Mouse (Mus musculus) T-cell, adult 2 months (primary cell): ENCODE data around the gene Scp2.
"Not testable (repeated sequence)": the region's sequence is repeated elsewhere in the genome, so short reads cannot be mapped to it uniquely, and the experiment has no call there.

ENCODE experiments used
- DNase-seq: peaks from one replicate; pipeline ENCODE4 v3.0.0; 2022; ENCODE audit warnings: low spot score

The Scp2 gene

DNA sequence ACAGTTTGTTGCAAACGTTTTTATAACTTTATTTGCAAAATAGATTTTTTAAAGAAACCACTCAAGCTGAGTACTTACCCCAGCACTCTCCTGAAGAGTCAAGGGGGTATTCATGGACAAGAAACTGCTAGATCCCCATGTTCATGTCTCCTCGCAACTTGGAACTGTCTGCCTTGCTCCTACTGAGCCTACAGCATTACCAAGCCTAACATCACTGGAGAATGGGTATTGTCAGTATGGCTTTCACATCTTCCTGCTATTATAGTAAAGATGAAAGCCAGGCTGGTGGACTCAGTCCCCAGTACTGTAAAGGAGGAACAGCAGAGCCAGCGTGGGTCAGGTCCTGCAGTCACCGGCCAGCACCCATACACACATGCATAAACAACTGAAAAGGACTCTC, 48.5 kb downstream of the Scp2 start, which contains the start of gene Podn:
Podn (minus strand) TSS at position 101 of the 400 bp plus-strand sequence.
- DNase-seq: no peak

- DNase-seq: no peak
Observed at GRCm38 (mm10) chr4:108092741-108093397, 51.9 kb downstream of the Scp2 start.

DNA sequence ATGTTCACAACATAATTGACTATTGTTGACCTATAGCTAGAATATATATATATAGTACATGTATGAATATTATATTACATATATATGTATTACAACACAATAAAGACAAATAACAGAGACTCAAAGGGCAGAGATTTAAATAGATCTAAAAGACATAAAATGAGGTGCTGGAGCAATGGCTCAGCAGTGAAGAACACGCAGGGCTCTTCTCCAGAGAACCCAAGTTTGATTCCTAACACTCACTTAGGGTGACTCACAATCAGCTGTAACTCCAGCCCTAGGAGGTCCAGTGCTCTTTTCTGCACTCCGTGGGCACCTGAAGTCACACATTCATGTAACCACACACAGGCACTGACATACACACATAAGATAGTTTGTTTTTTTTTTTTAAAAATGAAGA, 60.8 kb downstream of the Scp2 start:
- DNase-seq: no peak

DNA sequence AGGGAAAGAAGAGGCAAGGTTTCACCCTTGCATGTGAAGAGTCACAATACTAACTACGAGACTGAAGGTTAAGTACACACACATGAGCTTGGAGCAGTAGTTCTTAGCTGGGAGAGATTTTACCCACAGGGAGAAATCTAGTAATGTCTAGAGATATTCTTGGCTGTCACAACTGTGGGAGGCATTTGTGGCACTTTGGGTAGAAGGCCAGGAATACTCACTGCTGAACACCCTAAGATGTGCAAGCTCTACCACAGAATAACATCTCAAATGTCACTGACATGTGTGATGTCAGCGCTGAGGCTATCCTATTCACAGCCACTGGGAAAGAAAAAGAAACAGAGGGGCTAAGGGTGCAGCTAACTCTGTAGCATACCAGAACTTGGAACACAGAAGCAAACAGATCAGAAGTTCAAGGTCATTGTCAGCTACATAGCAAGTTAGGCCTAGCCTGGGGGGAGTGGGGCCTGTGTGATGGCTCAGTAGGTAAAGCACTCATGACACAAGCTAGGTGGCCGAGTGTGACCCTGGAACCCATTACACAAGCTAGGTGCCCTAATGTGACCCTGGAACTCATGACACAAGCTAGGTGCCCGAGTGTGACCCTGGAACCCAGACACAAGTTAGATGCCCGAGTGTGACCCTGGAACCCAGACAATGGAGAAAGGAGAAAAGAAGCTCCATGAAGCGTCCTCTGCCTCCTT, 61.6 kb downstream of the Scp2 start:
- no peak for DNase-seq

DNA sequence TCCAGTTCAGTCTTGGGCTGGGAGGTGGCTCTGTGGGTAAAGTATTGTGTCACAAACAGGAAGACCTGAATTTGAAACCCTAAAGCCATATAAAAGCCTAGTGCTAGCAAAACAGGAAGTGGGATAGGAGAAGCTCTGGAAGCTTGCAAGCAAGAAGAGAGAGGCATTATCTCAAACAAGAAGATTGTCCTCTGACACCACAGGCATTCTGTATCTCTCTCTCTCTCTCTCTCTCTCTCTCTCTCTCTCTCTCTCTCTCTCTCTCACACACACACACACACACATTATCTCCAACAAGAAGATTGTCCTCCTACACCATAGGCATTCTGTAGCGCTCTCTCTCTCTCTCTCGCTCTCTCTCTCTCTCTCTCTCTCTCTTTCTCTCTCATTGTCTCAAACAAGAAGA, 62.4 kb downstream of the Scp2 start:
- DNase-seq: peak; percentile 39

DNA sequence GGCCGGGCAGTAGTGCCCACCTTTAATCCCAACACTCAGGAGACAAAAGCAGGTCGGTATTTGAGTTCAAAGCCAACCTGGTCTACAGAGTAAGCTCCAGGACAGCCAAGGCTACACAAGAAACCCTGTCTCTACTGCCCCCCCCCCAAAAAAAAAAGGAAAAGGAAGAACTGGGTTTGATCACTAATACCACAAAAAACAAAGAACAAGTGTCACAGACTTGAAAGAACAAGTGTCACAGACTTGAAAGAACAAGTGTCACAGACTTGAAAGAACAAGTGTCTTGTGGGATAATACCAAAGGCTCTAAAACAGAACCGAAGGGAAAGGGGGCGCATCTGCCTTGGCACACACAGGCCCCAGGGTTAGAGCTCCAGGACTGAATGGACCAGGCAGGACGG, 63.9 kb downstream of the Scp2 start:
- DNase-seq: peak; percentile 24

GRCm38 (mm10) chr4:108079762-108080161, 65.0 kb downstream of the Scp2 start:
- DNase-seq: no peak

DNA sequence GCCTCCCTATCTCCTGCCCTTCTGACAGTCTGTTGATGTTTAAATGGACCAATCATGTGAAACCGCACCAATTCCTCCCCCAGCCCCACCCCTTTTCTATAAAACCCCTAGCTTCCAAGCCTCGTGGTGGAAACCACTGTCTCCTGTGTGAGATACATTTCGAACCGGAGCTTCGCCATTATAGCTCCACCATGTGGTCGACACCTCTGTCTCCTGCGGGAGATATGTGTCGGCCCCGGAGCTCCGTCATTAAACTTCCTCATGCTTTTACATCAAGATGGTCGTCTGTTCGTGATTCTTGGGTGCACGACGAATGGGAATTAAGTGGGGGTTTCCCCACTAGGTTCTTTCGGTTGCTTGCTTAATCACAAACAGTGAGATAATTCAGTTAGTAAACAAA, 65.6 kb downstream of the Scp2 start:
- DNase-seq: not testable (repeated sequence)

DNA sequence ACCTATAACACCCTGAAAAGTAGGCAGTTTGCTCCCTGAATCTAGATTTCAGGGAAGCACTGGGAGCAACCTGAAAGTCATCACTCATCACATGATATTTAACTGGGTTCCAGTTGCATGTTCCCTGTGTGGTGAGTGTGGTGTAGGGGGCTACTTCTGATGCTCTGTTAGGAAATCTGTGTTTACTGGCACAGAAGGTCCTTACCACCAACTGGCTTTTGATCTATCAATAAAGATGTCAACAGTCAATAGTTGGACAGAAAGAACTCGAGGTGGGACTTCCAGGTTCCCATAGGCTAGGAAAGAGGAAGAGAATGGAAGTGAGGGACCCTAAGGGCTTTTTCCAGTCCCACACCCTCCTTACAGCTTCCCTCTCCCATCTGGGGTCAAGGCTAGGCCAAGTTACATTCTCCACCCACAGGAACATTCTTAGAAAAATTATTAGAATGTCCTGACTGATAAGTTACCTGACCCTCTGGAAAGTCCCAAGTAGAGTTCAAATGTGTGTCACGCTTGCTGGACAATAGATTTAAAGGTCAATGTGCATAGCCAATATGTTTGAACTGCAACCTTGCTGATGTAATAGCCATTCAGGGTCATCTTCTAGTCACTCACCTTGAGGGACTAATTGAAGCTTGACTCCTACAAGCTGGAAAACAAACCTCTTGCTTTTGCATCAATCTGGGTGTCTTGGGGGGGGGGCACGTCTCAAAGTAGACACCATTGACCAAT, 67.4 kb downstream of the Scp2 start:
- no peak for DNase-seq

DNA sequence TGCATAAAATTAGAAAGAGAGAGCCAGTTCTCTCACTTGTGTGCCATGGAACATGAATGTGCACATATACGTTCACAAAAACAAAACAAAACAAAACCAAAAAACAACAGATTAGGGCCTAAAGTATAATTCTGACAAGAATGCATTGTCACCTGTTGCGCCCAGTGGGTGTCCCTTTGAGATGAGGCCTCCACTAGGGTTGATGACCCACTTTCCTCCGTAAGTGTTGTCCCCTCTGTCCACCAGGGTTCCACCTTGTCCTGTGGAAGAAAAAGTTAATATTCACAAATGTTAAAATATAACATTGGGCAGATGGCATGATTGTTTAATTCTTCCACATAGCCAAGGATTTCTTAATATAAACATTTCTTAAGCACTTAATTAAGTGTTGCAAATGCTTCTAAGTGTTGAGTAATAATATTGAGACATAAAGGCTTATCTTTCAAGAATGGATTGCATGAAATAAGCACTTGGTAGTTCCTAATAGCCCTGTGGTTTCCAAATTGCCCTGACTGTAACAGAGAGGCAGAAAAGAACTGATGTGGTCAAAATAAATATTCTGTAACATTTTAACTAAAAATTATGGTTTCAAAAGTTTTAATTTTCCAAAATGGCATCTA, 70.5 kb downstream of the Scp2 start:
- no peak for DNase-seq

DNA sequence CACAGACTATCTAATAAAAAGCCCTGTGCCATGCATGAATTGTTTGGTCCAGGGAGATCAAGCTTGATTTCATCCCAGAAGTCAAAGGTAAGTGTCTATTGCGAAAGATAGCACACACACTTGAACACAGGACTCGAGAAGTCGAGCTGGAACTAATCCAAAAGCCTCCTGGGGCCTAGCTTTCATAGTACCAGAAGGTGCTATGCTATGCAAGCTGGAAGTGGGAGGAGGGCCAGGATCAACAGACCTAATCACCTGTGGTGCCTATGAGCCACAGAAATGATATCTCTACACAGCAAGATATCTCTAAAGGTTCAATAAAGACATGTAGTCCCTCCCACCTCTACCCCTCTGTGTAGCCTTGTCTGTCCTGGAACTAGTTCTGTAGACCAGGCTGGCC, 72.7 kb downstream of the Scp2 start:
- no peak for DNase-seq

- peak; percentile 98 for DNase-seq
Observed at GRCm38 (mm10) chr4:108071235-108071901, 73.4 kb downstream of the Scp2 start.

- no peak for DNase-seq
Observed at GRCm38 (mm10) chr4:108070723-108071122, 74.1 kb downstream of the Scp2 start.

DNA sequence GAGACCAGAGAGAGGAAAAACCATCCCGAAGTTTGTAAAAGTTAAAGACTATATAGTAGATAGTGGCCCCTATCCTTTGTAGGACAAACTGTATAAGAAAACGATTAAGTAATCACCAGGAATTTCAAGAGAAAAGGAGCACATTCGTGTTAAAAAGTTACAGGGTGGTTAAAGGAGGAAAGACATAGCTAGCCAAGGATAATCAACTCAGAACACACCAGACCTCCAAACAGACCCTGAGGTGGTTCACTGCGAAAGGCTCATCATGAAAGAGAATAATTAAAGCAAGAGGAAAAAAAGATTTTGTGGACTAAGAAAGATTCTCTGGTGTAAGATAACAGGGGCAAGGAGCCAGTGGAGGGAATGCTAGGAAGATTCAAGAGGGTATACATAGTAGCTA, 74.5 kb downstream of the Scp2 start:
- no peak for DNase-seq

GRCm38 (mm10) chr4:108068081-108068480, 76.7 kb downstream of the Scp2 start:
- no peak for DNase-seq

DNA sequence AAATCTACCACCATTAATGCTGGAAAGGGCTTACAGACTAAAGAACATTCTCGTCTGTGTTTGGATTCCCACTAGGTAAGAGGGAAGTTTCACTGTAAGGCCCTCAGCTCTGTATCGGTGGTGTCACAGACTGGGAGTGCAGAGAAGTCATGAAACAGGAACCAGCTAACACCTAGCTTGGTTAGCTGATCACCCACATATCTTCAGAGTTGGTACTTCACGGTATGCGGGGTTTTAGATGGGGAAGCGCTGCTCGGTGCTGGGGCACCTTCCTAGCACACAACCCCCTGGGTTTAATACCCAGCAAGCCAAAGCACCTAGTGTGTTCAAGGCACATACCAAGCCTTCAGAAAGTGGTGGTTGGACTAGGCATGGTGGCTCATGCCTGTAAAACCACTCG, 77.5 kb downstream of the Scp2 start:
- DNase-seq: no peak

DNA sequence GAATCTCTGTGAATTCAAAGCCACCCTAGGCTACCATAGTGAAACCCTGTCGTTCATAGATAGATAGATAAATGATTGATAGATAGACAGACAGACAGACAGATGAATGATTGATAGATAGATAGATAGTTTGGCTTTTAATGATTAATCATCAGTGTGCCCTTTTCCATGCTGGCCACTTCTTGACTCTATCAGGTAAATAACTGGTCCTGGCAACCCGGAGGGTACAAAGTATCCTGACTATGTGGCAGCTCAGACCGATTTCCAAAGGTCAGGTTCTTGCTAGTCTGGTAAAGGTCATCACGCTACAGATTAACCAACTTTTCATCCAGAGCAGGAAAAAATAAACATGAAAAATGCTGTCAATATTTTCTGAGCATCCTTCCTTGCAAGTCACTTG, 78.2 kb downstream of the Scp2 start:
- no peak for DNase-seq

GRCm38 (mm10) chr4:108065176-108065844, 79.5 kb downstream of the Scp2 start:
- no peak for DNase-seq

GRCm38 (mm10) chr4:108063616-108064015, 81.2 kb downstream of the Scp2 start:
- DNase-seq: no peak

DNA sequence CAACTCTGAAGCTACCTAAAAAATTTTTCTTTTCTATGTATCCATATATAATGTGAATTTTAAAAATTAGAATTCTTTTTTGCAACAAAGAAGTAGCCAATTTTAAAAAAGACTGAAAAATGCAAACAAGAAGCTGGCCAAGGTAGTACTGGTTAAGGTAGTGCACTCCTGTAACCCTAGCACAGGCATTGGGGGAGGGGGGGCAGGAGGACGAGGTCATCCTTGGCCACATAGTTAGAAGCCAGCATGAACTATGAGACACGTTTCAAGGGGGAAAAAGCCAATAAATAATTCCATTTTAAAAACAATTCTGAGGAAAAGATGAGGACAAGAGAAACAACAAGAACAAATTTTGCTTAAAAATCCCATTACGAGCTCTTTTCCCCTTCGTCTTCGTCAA, 82.3 kb downstream of the Scp2 start:
- DNase-seq: no peak

GRCm38 (mm10) chr4:108060774-108061173, 84.0 kb downstream of the Scp2 start:
- no peak for DNase-seq
